Mouse (Mus musculus) intestine, postnatal 0 days (tissue): ENCODE data around the gene Krr1. TPM values are rescaled to one million over a fixed set of nuclear protein-coding genes. Genes with fewer than 3 reads are reported as not detected.

Source experiments
- ATAC-seq: fragments of 200-750 bp; cut with Nextera tagmentation; 2 replicates; pipeline ENCODE4 v1.8.0; 2017; ENCODE audit warnings: mild to moderate bottlenecking, moderate TSS enrichment, moderate library complexity
- H3K27ac ChIP-seq: fragments of 300-500 bp; sonication (generic); 2 replicates; pipeline ENCODE4 v1.5.1; 2014; ENCODE audit warnings: mild to moderate bottlenecking, low read depth, low read length, moderate library complexity
- H3K27me3 ChIP-seq: fragments of 300-500 bp; sonication (generic); replicated peaks from 2 replicates; pipeline ENCODE4 v1.6.1; 2014; ENCODE audit warnings: low read length, mixed read lengths; ENCODE audit not compliant: control insufficient read depth, insufficient read depth
- H3K36me3 ChIP-seq: fragments of 300-500 bp; sonication (generic); 2 replicates; pipeline ENCODE4 v1.6.1; 2014; ENCODE audit warnings: mild to moderate bottlenecking, moderate library complexity; ENCODE audit not compliant: control insufficient read depth, insufficient read depth
- H3K4me1 ChIP-seq: fragments of 300-500 bp; sonication (generic); replicated peaks from 2 replicates; pipeline ENCODE4 v1.6.1; 2014; ENCODE audit warnings: antibody characterized with exemption, low read length, mixed read lengths; ENCODE audit not compliant: control insufficient read depth, insufficient read depth
- H3K4me2 ChIP-seq: fragments of 300-500 bp; sonication (generic); replicated peaks from 2 replicates; pipeline ENCODE4 v1.6.1; 2014; ENCODE audit warnings: low read depth, mild to moderate bottlenecking, moderate library complexity
- H3K4me3 ChIP-seq: fragments of 300-500 bp; sonication (generic); 2 replicates; pipeline ENCODE4 v1.5.1; 2014; ENCODE audit warnings: low read depth, low read length
- H3K9ac ChIP-seq: fragments of 300-500 bp; sonication (generic); 2 replicates; pipeline ENCODE4 v1.6.1; 2014; ENCODE audit warnings: mild to moderate bottlenecking, low read depth, low read length
- H3K9me3 ChIP-seq: fragments of 300-500 bp; sonication (generic); 2 replicates; pipeline ENCODE4 v1.6.1; 2016; ENCODE audit warnings: mixed run types; ENCODE audit not compliant: control insufficient read depth
- CTCF ChIP-seq: sonication (generic); IDR thresholded peaks from 2 replicates; pipeline ENCODE4 v1.5.1; 2016; ENCODE audit warnings: low read depth, mild to moderate bottlenecking, control low read depth, antibody characterized with exemption, moderate library complexity
- WGBS: fragments of 180-500 bp; shearing (Covaris S2); extraction: QIAGEN DNeasy Blood & Tissue Kit; methylation state at CpG from one replicate; pipeline ENCODE4 v1.1.7; 2014; 5-methylcytosine and 5-hydroxymethylcytosine counted together
- polyA plus RNA-seq: library from polyadenylated mRNA; unstranded; fragments of >200 nt; fragmentation: Nextera tagmentation; extraction: Ambion mirVana; gene quantifications from 2 replicates; pipeline ENCODE4 v1.2.1, GENCODE M21; 2015

The Krr1 gene
- polyA plus RNA-seq, 1 experiment from 2014 or later: 13.6 TPM

GRCm38 (mm10) chr10:111995803-111996548, 23.5 kb downstream of the Krr1 start:
- TF ChIP-seq CTCF: no peak
- Histone ChIP-seq H3K36me3 (no peaks in the 10 kb centered on the region), H3K9me3 (no peaks in the 10 kb centered on the region), H3K27me3 (no peaks in the 10 kb centered on the region), H3K27ac (no peak overlapping the region), H3K4me2 (peak overlapping the region; percentile 48; the same call in 1 of the 2 replicates), H3K4me1 (no peaks in the 10 kb centered on the region), H3K4me3 (no peak overlapping the region), H3K9ac (no peak overlapping the region)
- 80% methylated on average over 11 of the region's 11 CpGs for WGBS
- ATAC-seq: no peak

DNA sequence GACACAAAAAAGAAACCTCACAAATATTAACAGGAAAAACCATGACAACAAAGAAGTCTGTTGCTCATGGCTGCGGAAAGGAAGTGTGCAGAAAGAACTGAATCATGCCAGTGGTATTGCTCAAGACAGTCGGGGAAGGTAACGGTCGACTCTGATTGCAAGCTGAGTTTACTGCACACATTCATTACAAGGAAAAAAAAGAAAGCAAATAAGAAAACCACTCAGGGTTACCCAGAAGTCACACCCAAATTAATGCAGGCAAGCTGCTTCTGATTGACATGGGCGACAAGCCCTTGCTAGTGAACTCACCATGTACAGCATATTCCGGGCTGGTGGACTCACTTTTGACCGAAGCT, 24.1 kb downstream of the Krr1 start:
- Histone ChIP-seq H3K4me3 (peak overlapping the region; percentile 18), H3K4me2 (peak overlapping the region; percentile 48), H3K9ac (no peak overlapping the region), H3K27ac (0 out of 2 replicates have a peak overlapping the region, but pooled peaks have one; percentile 21), H3K27me3 (no peaks in the 10 kb centered on the region), H3K36me3 (no peaks in the 10 kb centered on the region), H3K9me3 (no peaks in the 10 kb centered on the region), H3K4me1 (no peaks in the 10 kb centered on the region)
- TF ChIP-seq CTCF: no peak
- WGBS: 38% methylated on average over 7 of the region's 7 CpGs
- peak; percentile 61 for ATAC-seq

- Histone ChIP-seq H3K4me1 (no peaks in the 10 kb centered on the region), H3K9ac (no peak overlapping the region), H3K27ac (0 out of 2 replicates have a peak overlapping the region, but pooled peaks have one; percentile 21), H3K36me3 (no peaks in the 10 kb centered on the region), H3K4me3 (peak overlapping the region; percentile 18), H3K9me3 (no peaks in the 10 kb centered on the region), H3K27me3 (no peaks in the 10 kb centered on the region), H3K4me2 (peak overlapping the region; percentile 48)
- WGBS: 34% methylated on average over 8 of the region's 8 CpGs
- no peak for TF ChIP-seq CTCF
- peak; percentile 68 for ATAC-seq
Observed at GRCm38 (mm10) chr10:111996911-111997347, 24.5 kb downstream of the Krr1 start.

DNA sequence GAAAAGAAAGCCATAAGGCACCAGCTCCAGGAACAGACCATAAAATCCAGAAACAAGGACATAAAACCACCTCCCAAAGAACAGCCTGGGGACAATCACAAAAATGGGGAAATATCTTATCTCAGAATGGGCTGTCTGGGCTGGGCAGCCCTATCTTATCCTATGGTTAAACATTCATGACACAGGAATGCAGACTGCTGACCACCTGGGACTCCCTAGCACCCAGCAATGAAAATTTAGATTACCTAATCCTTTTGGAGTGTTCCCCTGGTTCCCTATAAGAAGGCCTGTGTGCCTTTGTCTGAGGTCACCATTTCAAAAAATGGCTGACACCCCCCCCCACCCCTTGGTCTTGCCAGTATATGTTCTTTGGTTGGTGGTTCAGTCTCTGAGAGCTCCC, 25.2 kb downstream of the Krr1 start:
- no peak overlapping the region for H3K9ac ChIP-seq
- ATAC-seq: no peak
- H3K4me2 ChIP-seq: no peak overlapping the region; the same call in 1 of the 2 replicates
- H3K27ac ChIP-seq: no peak overlapping the region
- H3K36me3 ChIP-seq: no peaks in the 10 kb centered on the region
- TF ChIP-seq CTCF: no peak
- H3K4me1 ChIP-seq: no peaks in the 10 kb centered on the region
- no peaks in the 10 kb centered on the region for H3K9me3 ChIP-seq
- no peaks in the 10 kb centered on the region for H3K27me3 ChIP-seq
- H3K4me3 ChIP-seq: no peak overlapping the region

GRCm38 (mm10) chr10:111999765-112000164, 27.3 kb downstream of the Krr1 start:
- TF ChIP-seq CTCF: no peak
- WGBS: 49% methylated on average over 3 of the region's 3 CpGs
- H3K27me3 ChIP-seq: no peaks in the 10 kb centered on the region
- H3K9me3 ChIP-seq: no peaks in the 10 kb centered on the region
- H3K4me3 ChIP-seq: no peak overlapping the region
- no peak for ATAC-seq
- no peak overlapping the region for H3K27ac ChIP-seq
- no peaks in the 10 kb centered on the region for H3K36me3 ChIP-seq
- no peak overlapping the region for H3K9ac ChIP-seq
- no peaks in the 10 kb centered on the region for H3K4me1 ChIP-seq
- no peak overlapping the region for H3K4me2 ChIP-seq

DNA sequence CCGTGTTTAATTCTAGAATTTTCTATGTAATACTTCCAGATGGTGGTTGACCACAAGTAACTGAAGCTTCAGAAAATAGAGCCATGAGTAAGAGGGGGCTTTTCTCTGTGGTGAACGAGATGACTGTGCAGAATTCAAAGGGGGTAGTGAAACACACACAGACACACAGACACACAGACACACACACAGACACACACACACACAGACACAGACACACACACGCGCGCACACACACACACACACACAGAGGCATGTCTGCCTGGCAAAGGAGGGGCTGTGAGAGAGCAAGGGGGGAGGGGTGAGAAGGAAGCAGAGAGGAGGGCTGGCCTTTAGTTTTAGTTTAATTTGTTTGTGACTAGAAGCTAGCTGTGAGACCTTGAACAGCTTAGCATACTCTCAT, 28.1 kb downstream of the Krr1 start:
- no peaks in the 10 kb centered on the region for H3K27me3 ChIP-seq
- H3K9me3 ChIP-seq: no peaks in the 10 kb centered on the region
- H3K4me3 ChIP-seq: no peak overlapping the region
- no peak overlapping the region for H3K4me2 ChIP-seq
- H3K4me1 ChIP-seq: no peaks in the 10 kb centered on the region
- no peak overlapping the region for H3K9ac ChIP-seq
- TF ChIP-seq CTCF: no peak
- H3K27ac ChIP-seq: no peak overlapping the region
- H3K36me3 ChIP-seq: no peaks in the 10 kb centered on the region
- 87% methylated on average over 5 of the region's 5 CpGs for WGBS
- ATAC-seq: no peak

DNA sequence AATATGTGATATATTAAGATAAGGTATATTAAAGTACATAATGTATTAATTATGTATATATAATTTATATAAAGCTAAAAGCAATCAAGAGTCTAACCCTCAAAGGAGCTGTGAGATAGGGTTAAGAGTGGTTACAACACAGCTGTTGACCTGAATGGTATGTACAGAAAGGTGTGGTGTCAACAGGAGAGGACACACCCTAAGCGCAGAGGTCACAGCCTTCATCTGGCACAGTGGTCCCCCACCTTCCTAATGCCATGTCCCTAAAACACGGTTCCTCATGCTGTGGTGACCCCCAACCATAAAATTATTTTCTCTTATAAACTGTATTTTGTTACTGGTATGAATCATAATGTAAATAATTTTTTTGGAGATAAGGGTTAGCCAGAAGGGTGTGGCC, 28.9 kb downstream of the Krr1 start:
- 64% methylated on average over 2 of the region's 2 CpGs for WGBS
- Histone ChIP-seq H3K4me2 (no peak overlapping the region), H3K9me3 (no peaks in the 10 kb centered on the region), H3K27me3 (no peaks in the 10 kb centered on the region), H3K4me3 (no peak overlapping the region), H3K27ac (no peak overlapping the region), H3K9ac (no peak overlapping the region), H3K36me3 (no peaks in the 10 kb centered on the region), H3K4me1 (no peaks in the 10 kb centered on the region)
- no peak for ATAC-seq
- no peak for TF ChIP-seq CTCF
